Mouse (Mus musculus) embryonic facial prominence, embryonic 11.5 days (tissue): ENCODE results near the gene Ffar3. TPM values are rescaled to one million over a fixed set of nuclear protein-coding genes. Genes with fewer than 3 reads are reported as not detected.

Source experiments
- ATAC-seq: fragments of 200-750 bp; cut with Nextera tagmentation; replicated peaks from 2 replicates; pipeline ENCODE4 v1.8.0; 2017; ENCODE audit warnings: low read depth; ENCODE audit not compliant: insufficient number of reproducible peaks, low FRiP score, low TSS enrichment
- DNase-seq: peaks from one replicate; pipeline ENCODE4 v3.0.0-alpha.2; 2015; ENCODE audit warnings: low spot score
- H3K27ac ChIP-seq: fragments of 300-500 bp; sonication (generic); replicated peaks from 2 replicates; pipeline ENCODE4 v1.5.1; 2014; ENCODE audit warnings: mild to moderate bottlenecking, low read depth, low read length, control low read depth
- H3K27me3 ChIP-seq: fragments of 300-500 bp; sonication (generic); 2 replicates; pipeline ENCODE4 v1.6.1; 2014; ENCODE audit warnings: mild to moderate bottlenecking, low read length, moderate library complexity, mixed read lengths; ENCODE audit not compliant: control insufficient read depth, insufficient read depth
- H3K36me3 ChIP-seq: fragments of 300-500 bp; sonication (generic); replicated peaks from 2 replicates; pipeline ENCODE4 v1.6.1; 2014; ENCODE audit warnings: low read depth, mild to moderate bottlenecking, low read length, moderate library complexity, mixed read lengths; ENCODE audit not compliant: control insufficient read depth, insufficient read depth
- H3K4me1 ChIP-seq: fragments of 300-500 bp; sonication (generic); 2 replicates; pipeline ENCODE4 v1.6.1; 2014; ENCODE audit warnings: low read length, mixed read lengths; ENCODE audit not compliant: control insufficient read depth, insufficient read depth
- H3K4me2 ChIP-seq: fragments of 300-500 bp; sonication (generic); 2 replicates; pipeline ENCODE4 v1.6.1; 2014; ENCODE audit warnings: low read depth, mild to moderate bottlenecking, control low read depth, low read length, moderate library complexity
- H3K4me3 ChIP-seq: fragments of 300-500 bp; sonication (generic); 2 replicates; pipeline ENCODE4 v1.5.1; 2014; ENCODE audit warnings: low read depth, low read length, control low read depth
- H3K9ac ChIP-seq: fragments of 300-500 bp; sonication (generic); replicated peaks from 2 replicates; pipeline ENCODE4 v1.6.1; 2014; ENCODE audit warnings: mild to moderate bottlenecking, control low read depth, low read length
- H3K9me3 ChIP-seq: fragments of 300-500 bp; sonication (generic); replicated peaks from 2 replicates; pipeline ENCODE4 v1.6.1; 2016; ENCODE audit warnings: mild to moderate bottlenecking, low read length, inconsistent platforms, mixed read lengths; ENCODE audit not compliant: control insufficient read depth
- WGBS: fragments of 180-500 bp; shearing (Covaris S2); extraction: QIAGEN DNeasy Blood & Tissue Kit; methylation state at CpG from one replicate; pipeline ENCODE4 v1.1.7; 2014; 5-methylcytosine and 5-hydroxymethylcytosine counted together
- polyA plus RNA-seq: library from polyadenylated mRNA; unstranded; fragments of >200 nt; fragmentation: Nextera tagmentation; extraction: Ambion mirVana; gene quantifications from 2 replicates; pipeline ENCODE4 v1.2.1, GENCODE M21; 2014

The Ffar3 gene
- polyA plus RNA-seq, 1 experiment from 2014 or later, result not detected

GRCm38 (mm10) chr7:30824306-30824705, 31.7 kb downstream of the Ffar3 start:
- no peak overlapping the region for H3K9ac ChIP-seq
- no peak overlapping the region for H3K27ac ChIP-seq
- H3K4me3 ChIP-seq, result no peak overlapping the region
- no peaks in the 10 kb centered on the region for H3K27me3 ChIP-seq
- no peaks in the 10 kb centered on the region for H3K36me3 ChIP-seq
- ATAC-seq (no peak), DNase-seq (no peak)
- no peaks in the 10 kb centered on the region for H3K9me3 ChIP-seq
- no peaks in the 10 kb centered on the region for H3K4me1 ChIP-seq
- H3K4me2 ChIP-seq, result no peak overlapping the region
- 90% methylated on average over 3 of the region's 3 CpGs for WGBS

- 87% methylated on average over 18 of the region's 18 CpGs for WGBS
- DNase-seq (no peak), ATAC-seq (no peak)
- Histone ChIP-seq H3K27me3 (no peaks in the 10 kb centered on the region), H3K4me2 (no peak within 1 kb of the TSS), H3K36me3 (no peaks in the 10 kb centered on the region), H3K9me3 (no peaks in the 10 kb centered on the region), H3K4me1 (no peaks in the 10 kb centered on the region), H3K4me3 (no peak within 1 kb of the TSS), H3K27ac (no peak within 1 kb of the TSS), H3K9ac (no peak within 1 kb of the TSS)
These were observed 32.3 kb downstream of the Ffar3 start, which contains the start of gene Ffar2 for GRCm38 (mm10) chr7:30823675-30824074. Gene Ffar2 (minus strand): TSS chr7:30823775.

GRCm38 (mm10) chr7:30821532-30821931, 34.4 kb downstream of the Ffar3 start:
- DNase-seq, result no peak
- Histone ChIP-seq H3K27ac (no peak overlapping the region), H3K4me1 (no peaks in the 10 kb centered on the region), H3K4me2 (no peak overlapping the region), H3K27me3 (no peaks in the 10 kb centered on the region), H3K36me3 (no peaks in the 10 kb centered on the region), H3K9ac (no peak overlapping the region), H3K9me3 (no peaks in the 10 kb centered on the region), H3K4me3 (no peak overlapping the region)
- no peak for ATAC-seq
- 66% methylated on average over 5 of the region's 5 CpGs for WGBS

GRCm38 (mm10) chr7:30820854-30821445, 35.0 kb downstream of the Ffar3 start:
- Histone ChIP-seq H3K4me2 (no peak overlapping the region), H3K4me3 (no peak overlapping the region), H3K36me3 (no peaks in the 10 kb centered on the region), H3K4me1 (no peaks in the 10 kb centered on the region), H3K9me3 (no peaks in the 10 kb centered on the region), H3K27me3 (no peaks in the 10 kb centered on the region), H3K27ac (no peak overlapping the region), H3K9ac (no peak overlapping the region)
- no peak for DNase-seq
- ATAC-seq, result no peak
- WGBS, result 61% methylated on average over 7 of the region's 7 CpGs

GRCm38 (mm10) chr7:30820131-30820530, 35.8 kb downstream of the Ffar3 start:
- Histone ChIP-seq H3K27me3 (no peaks in the 10 kb centered on the region), H3K4me3 (no peak overlapping the region), H3K9me3 (no peaks in the 10 kb centered on the region), H3K27ac (no peak overlapping the region), H3K9ac (no peak overlapping the region), H3K4me1 (no peaks in the 10 kb centered on the region), H3K36me3 (no peaks in the 10 kb centered on the region), H3K4me2 (no peak overlapping the region)
- 61% methylated on average over 6 of the region's 6 CpGs for whole genome bisulfite sequencing
- DNase-seq, result no peak
- ATAC-seq, result no peak

GRCm38 (mm10) chr7:30812291-30812807, 43.6 kb downstream of the Ffar3 start:
- no peaks in the 10 kb centered on the region; the same call in 1 of the 2 replicates for H3K9me3 ChIP-seq
- 70% methylated on average over 6 of the region's 6 CpGs for WGBS
- no peaks in the 10 kb centered on the region for H3K36me3 ChIP-seq
- no peak for ATAC-seq
- no peak for DNase-seq
- no peak overlapping the region for H3K9ac ChIP-seq
- no peaks in the 10 kb centered on the region for H3K27me3 ChIP-seq
- no peak overlapping the region for H3K4me2 ChIP-seq
- no peak overlapping the region for H3K4me3 ChIP-seq
- no peaks in the 10 kb centered on the region for H3K4me1 ChIP-seq
- no peak overlapping the region for H3K27ac ChIP-seq

- Histone ChIP-seq H3K9me3 (no peaks in the 10 kb centered on the region; the same call in 1 of the 2 replicates), H3K36me3 (no peaks in the 10 kb centered on the region), H3K4me1 (no peaks in the 10 kb centered on the region), H3K27me3 (no peaks in the 10 kb centered on the region), H3K4me3 (no peak overlapping the region), H3K4me2 (no peak overlapping the region), H3K27ac (no peak overlapping the region), H3K9ac (no peak overlapping the region)
- DNase-seq (no peak), ATAC-seq (no peak)
- 61% methylated on average over 9 of the region's 9 CpGs for WGBS
These were observed 44.2 kb downstream of the Ffar3 start for GRCm38 (mm10) chr7:30811757-30812290.

- Histone ChIP-seq H3K36me3 (no peaks in the 10 kb centered on the region), H3K27me3 (no peaks in the 10 kb centered on the region), H3K9ac (no peak overlapping the region), H3K4me2 (no peak overlapping the region), H3K4me3 (no peak overlapping the region), H3K9me3 (no peaks in the 10 kb centered on the region; the same call in 1 of the 2 replicates), H3K4me1 (no peaks in the 10 kb centered on the region), H3K27ac (no peak overlapping the region)
- ATAC-seq, result no peak
- DNase-seq, result no peak
- WGBS, result 51% methylated on average over 6 of the region's 6 CpGs
These were observed 45.7 kb downstream of the Ffar3 start for GRCm38 (mm10) chr7:30810319-30810718.
